Mouse (Mus musculus) embryonic facial prominence, embryonic 11.5 days (tissue): ENCODE data around the gene Dock9. TPM values are rescaled to one million over a fixed set of nuclear protein-coding genes. Genes with fewer than 3 reads are reported as not detected.

Experiments
- ATAC-seq: fragments of 200-750 bp; cut with Nextera tagmentation; replicated peaks from 2 replicates; pipeline ENCODE4 v1.8.0; 2017; ENCODE audit warnings: low read depth; ENCODE audit not compliant: insufficient number of reproducible peaks, low FRiP score, low TSS enrichment
- DNase-seq: peaks from one replicate; pipeline ENCODE4 v3.0.0-alpha.2; 2015; ENCODE audit warnings: low spot score
- H3K27ac ChIP-seq: fragments of 300-500 bp; sonication (generic); replicated peaks from 2 replicates; pipeline ENCODE4 v1.5.1; 2014; ENCODE audit warnings: mild to moderate bottlenecking, low read depth, low read length, control low read depth
- H3K27me3 ChIP-seq: fragments of 300-500 bp; sonication (generic); 2 replicates; pipeline ENCODE4 v1.6.1; 2014; ENCODE audit warnings: mild to moderate bottlenecking, low read length, moderate library complexity, mixed read lengths; ENCODE audit not compliant: control insufficient read depth, insufficient read depth
- H3K36me3 ChIP-seq: fragments of 300-500 bp; sonication (generic); replicated peaks from 2 replicates; pipeline ENCODE4 v1.6.1; 2014; ENCODE audit warnings: low read depth, mild to moderate bottlenecking, low read length, moderate library complexity, mixed read lengths; ENCODE audit not compliant: control insufficient read depth, insufficient read depth
- H3K4me1 ChIP-seq: fragments of 300-500 bp; sonication (generic); 2 replicates; pipeline ENCODE4 v1.6.1; 2014; ENCODE audit warnings: low read length, mixed read lengths; ENCODE audit not compliant: control insufficient read depth, insufficient read depth
- H3K4me2 ChIP-seq: fragments of 300-500 bp; sonication (generic); 2 replicates; pipeline ENCODE4 v1.6.1; 2014; ENCODE audit warnings: low read depth, mild to moderate bottlenecking, control low read depth, low read length, moderate library complexity
- H3K4me3 ChIP-seq: fragments of 300-500 bp; sonication (generic); 2 replicates; pipeline ENCODE4 v1.5.1; 2014; ENCODE audit warnings: low read depth, low read length, control low read depth
- H3K9ac ChIP-seq: fragments of 300-500 bp; sonication (generic); replicated peaks from 2 replicates; pipeline ENCODE4 v1.6.1; 2014; ENCODE audit warnings: mild to moderate bottlenecking, control low read depth, low read length
- H3K9me3 ChIP-seq: fragments of 300-500 bp; sonication (generic); replicated peaks from 2 replicates; pipeline ENCODE4 v1.6.1; 2016; ENCODE audit warnings: mild to moderate bottlenecking, low read length, inconsistent platforms, mixed read lengths; ENCODE audit not compliant: control insufficient read depth
- WGBS: fragments of 180-500 bp; shearing (Covaris S2); extraction: QIAGEN DNeasy Blood & Tissue Kit; methylation state at CpG from one replicate; pipeline ENCODE4 v1.1.7; 2014; 5-methylcytosine and 5-hydroxymethylcytosine counted together
- polyA plus RNA-seq: library from polyadenylated mRNA; unstranded; fragments of >200 nt; fragmentation: Nextera tagmentation; extraction: Ambion mirVana; gene quantifications from 2 replicates; pipeline ENCODE4 v1.2.1, GENCODE M21; 2014

Gene Dock9
- polyA plus RNA-seq, 1 experiment from 2014 or later, result 4.9 TPM

- no peak overlapping the region for H3K9ac ChIP-seq
- no peak overlapping the region for H3K27ac ChIP-seq
- WGBS, result 60% methylated on average over 3 of the region's 3 CpGs
- DNase-seq (no peak), ATAC-seq (peak; percentile 19; the same call in 1 of the 2 replicates)
- H3K4me3 ChIP-seq, result no peak overlapping the region
- no peaks in the 10 kb centered on the region; the same call in 1 of the 2 replicates for H3K4me1 ChIP-seq
- no peaks in the 10 kb centered on the region for H3K27me3 ChIP-seq
- no peak overlapping the region for H3K4me2 ChIP-seq
- H3K36me3 ChIP-seq, result no peaks in the 10 kb centered on the region
- no peaks in the 10 kb centered on the region for H3K9me3 ChIP-seq
These were observed 122.5 kb downstream of the Dock9 start for GRCm38 (mm10) chr14:121675146-121675545.

- Histone ChIP-seq H3K9ac (no peak overlapping the region), H3K27me3 (no peaks in the 10 kb centered on the region), H3K36me3 (no peaks in the 10 kb centered on the region), H3K27ac (no peak overlapping the region), H3K4me1 (no peaks in the 10 kb centered on the region), H3K4me3 (no peak overlapping the region), H3K4me2 (no peak overlapping the region), H3K9me3 (no peaks in the 10 kb centered on the region)
- no peak for DNase-seq
- ATAC-seq, result no peak
- 86% methylated on average over 5 of the region's 5 CpGs for WGBS
These were observed 127.6 kb downstream of the Dock9 start for GRCm38 (mm10) chr14:121670016-121670415.

GRCm38 (mm10) chr14:121666641-121667274 lies 130.9 kb downstream of the Dock9 start:
- Histone ChIP-seq H3K9ac (no peak overlapping the region), H3K9me3 (no peaks in the 10 kb centered on the region), H3K4me1 (no peaks in the 10 kb centered on the region), H3K36me3 (no peaks in the 10 kb centered on the region), H3K27ac (no peak overlapping the region), H3K4me3 (no peak overlapping the region), H3K27me3 (no peaks in the 10 kb centered on the region), H3K4me2 (no peak overlapping the region)
- DNase-seq, result no peak
- 68% methylated on average over 3 of the region's 3 CpGs for WGBS
- ATAC-seq, result no peak

GRCm38 (mm10) chr14:121665693-121666273 lies 131.9 kb downstream of the Dock9 start:
- WGBS, result 96% methylated on average over 9 of the region's 9 CpGs

GRCm38 (mm10) chr14:121663913-121664312 lies 133.7 kb downstream of the Dock9 start:
- H3K4me2 ChIP-seq, result no peak overlapping the region
- no peak overlapping the region for H3K4me3 ChIP-seq
- H3K9ac ChIP-seq, result no peak overlapping the region
- 88% methylated on average over 1 of the region's 1 CpGs for WGBS
- no peaks in the 10 kb centered on the region for H3K27me3 ChIP-seq
- no peaks in the 10 kb centered on the region for H3K36me3 ChIP-seq
- H3K9me3 ChIP-seq, result no peaks in the 10 kb centered on the region
- no peak for ATAC-seq
- no peak for DNase-seq
- no peak overlapping the region for H3K27ac ChIP-seq
- no peaks in the 10 kb centered on the region for H3K4me1 ChIP-seq

More at GRCm38 (mm10) chr14:121665693-121666273, 131.9 kb downstream of the Dock9 start:
- DNase-seq (no peak), ATAC-seq (no peak)
- Histone ChIP-seq H3K36me3 (no peaks in the 10 kb centered on the region), H3K27ac (no peak overlapping the region), H3K9me3 (no peaks in the 10 kb centered on the region), H3K9ac (no peak overlapping the region), H3K27me3 (no peaks in the 10 kb centered on the region), H3K4me2 (no peak overlapping the region), H3K4me1 (no peaks in the 10 kb centered on the region), H3K4me3 (no peak overlapping the region)

- Histone ChIP-seq H3K4me2 (no peak overlapping the region), H3K9ac (no peak overlapping the region), H3K27ac (no peak overlapping the region), H3K27me3 (no peaks in the 10 kb centered on the region), H3K4me1 (no peaks in the 10 kb centered on the region), H3K36me3 (no peaks in the 10 kb centered on the region), H3K4me3 (no peak overlapping the region), H3K9me3 (no peaks in the 10 kb centered on the region)
- ATAC-seq, result no peak
- WGBS, result 60% methylated on average over 8 of the region's 8 CpGs
- no peak for DNase-seq
These were observed 136.7 kb downstream of the Dock9 start for GRCm38 (mm10) chr14:121660918-121661317.

- no peaks in the 10 kb centered on the region for H3K4me1 ChIP-seq
- DNase-seq (no peak), ATAC-seq (no peak)
- H3K27ac ChIP-seq, result no peak overlapping the region
- no peak overlapping the region for H3K4me2 ChIP-seq
- no peak overlapping the region for H3K9ac ChIP-seq
- 76% methylated on average over 15 of the region's 15 CpGs for WGBS
- H3K9me3 ChIP-seq, result no peaks in the 10 kb centered on the region
- H3K36me3 ChIP-seq, result no peaks in the 10 kb centered on the region
- no peaks in the 10 kb centered on the region for H3K27me3 ChIP-seq
- no peak overlapping the region for H3K4me3 ChIP-seq
These were observed 137.3 kb downstream of the Dock9 start for GRCm38 (mm10) chr14:121660167-121660894.
